Mouse (Mus musculus) heart, embryonic 16.5 days (tissue): ENCODE results near the gene D5Ertd579e. TPM values are rescaled to one million over a fixed set of nuclear protein-coding genes. Genes with fewer than 3 reads are reported as not detected.

Experiments
- ATAC-seq: fragments of 200-750 bp; cut with Nextera tagmentation; replicated peaks from 2 replicates; pipeline ENCODE4 v1.8.0; 2017; ENCODE audit warnings: moderate number of reproducible peaks; ENCODE audit not compliant: insufficient read depth, low FRiP score; ENCODE audit errors: extremely low read depth
- H3K27ac ChIP-seq: fragments of 300-500 bp; sonication (generic); 2 replicates; pipeline ENCODE4 v1.5.1; 2014; ENCODE audit warnings: mild to moderate bottlenecking, low read length, control low read depth, moderate library complexity
- H3K27me3 ChIP-seq: fragments of 300-500 bp; sonication (generic); 2 replicates; pipeline ENCODE4 v1.6.1; 2014; ENCODE audit warnings: low read length, mixed read lengths; ENCODE audit not compliant: control insufficient read depth, insufficient read depth
- H3K36me3 ChIP-seq: fragments of 300-500 bp; sonication (generic); 2 replicates; pipeline ENCODE4 v1.6.1; 2014; ENCODE audit not compliant: control insufficient read depth, insufficient read depth
- H3K4me1 ChIP-seq: fragments of 300-500 bp; sonication (generic); 2 replicates; pipeline ENCODE4 v1.6.1; 2014; ENCODE audit warnings: low read length, mixed read lengths; ENCODE audit not compliant: control insufficient read depth, insufficient read depth
- H3K4me2 ChIP-seq: fragments of 300-500 bp; sonication (generic); 2 replicates; pipeline ENCODE4 v1.6.1; 2014; ENCODE audit warnings: low read depth, mild to moderate bottlenecking, control low read depth, low read length
- H3K4me3 ChIP-seq: fragments of 300-500 bp; sonication (generic); 2 replicates; pipeline ENCODE4 v1.5.1; 2014; ENCODE audit warnings: mild to moderate bottlenecking, control low read depth, low read length
- H3K9ac ChIP-seq: fragments of 300-500 bp; sonication (generic); 2 replicates; pipeline ENCODE4 v1.6.1; 2014; ENCODE audit warnings: low read length, control low read depth
- H3K9me3 ChIP-seq: fragments of 300-500 bp; sonication (generic); replicated peaks from 2 replicates; pipeline ENCODE4 v1.6.1; 2016; ENCODE audit warnings: low read length; ENCODE audit not compliant: control insufficient read depth
- WGBS: fragments of 180-500 bp; shearing (Covaris S2); extraction: QIAGEN DNeasy Blood & Tissue Kit; methylation state at CpG from one replicate; pipeline ENCODE4 v1.1.7; 2014; 5-methylcytosine and 5-hydroxymethylcytosine counted together
- polyA plus RNA-seq: library from polyadenylated mRNA; unstranded; fragments of >200 nt; fragmentation: Nextera tagmentation; extraction: Ambion mirVana; gene quantifications from 2 replicates; pipeline ENCODE4 v1.2.1, GENCODE M21; 2015

The D5Ertd579e gene
- polyA plus RNA-seq, 1 experiment from 2014 or later = 23.0 TPM

DNA sequence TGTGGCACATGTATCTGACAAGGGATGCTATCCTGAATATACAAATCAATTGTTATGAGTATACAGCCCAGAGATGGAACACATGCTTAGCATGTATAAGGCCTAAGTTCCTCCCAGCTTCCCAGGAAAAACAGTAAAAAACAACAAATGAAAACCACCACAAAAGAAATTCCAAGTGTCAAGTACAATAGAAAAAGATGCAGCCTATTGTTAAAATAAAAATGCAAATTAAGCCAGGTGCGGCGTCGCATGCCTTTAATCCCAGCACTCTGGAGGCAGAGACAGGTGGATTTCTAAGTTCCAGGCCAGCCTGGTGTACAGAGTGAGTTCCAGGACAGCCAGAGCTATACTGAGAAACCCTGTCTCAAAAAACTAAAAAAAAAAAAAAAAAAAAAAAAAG, 138.9 kb downstream of the D5Ertd579e start:
- no peak overlapping the region for H3K27ac ChIP-seq
- H3K9me3 ChIP-seq = no peaks in the 10 kb centered on the region
- WGBS = 93% methylated on average over 3 of the region's 3 CpGs

DNA sequence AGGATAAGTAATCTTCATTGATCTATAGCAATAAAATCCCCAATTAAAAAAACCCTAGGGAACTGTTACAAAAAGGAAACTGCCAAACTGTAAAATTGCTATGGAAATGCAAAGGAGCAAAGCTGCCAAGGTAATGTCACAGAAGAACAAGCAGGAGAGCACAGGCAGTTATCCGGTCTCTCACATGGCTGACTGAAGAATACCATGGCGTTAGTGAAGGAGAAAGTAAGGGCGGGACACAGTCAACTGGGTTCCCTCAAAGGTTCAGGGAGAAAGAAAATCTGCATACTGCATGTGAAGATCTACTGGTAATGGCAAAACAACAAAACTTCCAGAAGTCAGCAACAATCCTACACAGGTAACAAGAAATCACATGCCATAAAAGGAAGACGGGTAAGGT, 139.5 kb downstream of the D5Ertd579e start:
- Histone ChIP-seq H3K4me3 (no peak overlapping the region), H3K4me1 (peaks cover 17% of the 10 kb centered on the region), H3K27me3 (no peaks in the 10 kb centered on the region; the same call in 1 of the 2 replicates), H3K9me3 (no peaks in the 10 kb centered on the region), H3K9ac (no peak overlapping the region), H3K36me3 (no peaks in the 10 kb centered on the region), H3K4me2 (no peak overlapping the region), H3K27ac (no peak overlapping the region)
- no peak for ATAC-seq
- WGBS = 78% methylated on average over 4 of the region's 4 CpGs

More for the DNA sequence above, 138.9 kb downstream of the D5Ertd579e start:
- Histone ChIP-seq H3K4me1 (peaks cover 17% of the 10 kb centered on the region), H3K27me3 (no peaks in the 10 kb centered on the region), H3K4me2 (no peak overlapping the region), H3K4me3 (no peak overlapping the region), H3K36me3 (no peaks in the 10 kb centered on the region), H3K9ac (no peak overlapping the region)
- no peak for ATAC-seq

DNA sequence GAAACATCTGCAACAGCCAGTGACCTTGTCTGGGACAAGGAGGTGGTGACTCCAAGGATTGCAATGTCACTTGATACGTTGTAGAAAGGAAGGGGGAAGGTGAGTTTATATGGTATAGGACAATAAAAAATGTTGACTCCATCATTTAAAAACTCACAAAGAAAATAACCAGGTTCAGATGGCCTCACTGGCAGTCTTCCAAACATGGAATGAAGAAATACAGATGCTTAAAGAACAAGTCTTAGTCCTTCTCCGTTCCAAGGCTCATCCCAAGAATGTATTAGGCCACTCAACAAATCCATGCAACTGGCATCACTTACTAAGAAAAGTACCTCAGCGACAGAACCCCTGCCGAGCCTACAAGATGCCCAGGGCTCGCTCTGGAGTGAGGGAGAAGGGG, 141.3 kb downstream of the D5Ertd579e start:
- peak overlapping the region; percentile 47 for H3K27ac ChIP-seq
- H3K36me3 ChIP-seq = no peaks in the 10 kb centered on the region
- H3K9ac ChIP-seq = no peak overlapping the region
- ATAC-seq = 0 out of 2 replicates have a peak, but pooled peaks have one; percentile 11
- H3K4me3 ChIP-seq = no peak overlapping the region
- WGBS = 35% methylated on average over 5 of the region's 5 CpGs
- no peak overlapping the region for H3K4me2 ChIP-seq
- H3K4me1 ChIP-seq = peaks cover 12% of the 10 kb centered on the region
- H3K9me3 ChIP-seq = no peaks in the 10 kb centered on the region
- no peaks in the 10 kb centered on the region; the same call in 1 of the 2 replicates for H3K27me3 ChIP-seq

DNA sequence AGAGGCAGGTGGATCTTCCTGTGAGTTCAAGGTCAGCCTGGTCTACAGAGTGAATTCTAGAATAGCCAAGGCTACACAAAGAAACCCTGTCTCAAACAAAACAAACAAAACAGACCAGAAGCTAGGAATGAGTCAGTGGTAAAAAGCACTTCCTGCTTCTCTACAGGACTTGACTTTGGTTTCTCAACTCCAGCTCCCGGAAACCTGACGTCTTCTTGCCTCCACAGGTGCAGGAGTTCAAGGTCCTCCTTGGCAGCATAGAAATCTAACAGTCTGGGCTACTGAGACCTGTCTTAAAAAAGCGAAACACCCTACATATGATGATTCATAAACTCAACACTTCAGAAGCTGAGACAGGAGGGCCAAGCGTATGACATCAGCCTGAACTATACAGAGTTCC, 141.9 kb downstream of the D5Ertd579e start:
- H3K4me2 ChIP-seq = no peak overlapping the region
- WGBS = 40% methylated on average over 4 of the region's 4 CpGs

DNA sequence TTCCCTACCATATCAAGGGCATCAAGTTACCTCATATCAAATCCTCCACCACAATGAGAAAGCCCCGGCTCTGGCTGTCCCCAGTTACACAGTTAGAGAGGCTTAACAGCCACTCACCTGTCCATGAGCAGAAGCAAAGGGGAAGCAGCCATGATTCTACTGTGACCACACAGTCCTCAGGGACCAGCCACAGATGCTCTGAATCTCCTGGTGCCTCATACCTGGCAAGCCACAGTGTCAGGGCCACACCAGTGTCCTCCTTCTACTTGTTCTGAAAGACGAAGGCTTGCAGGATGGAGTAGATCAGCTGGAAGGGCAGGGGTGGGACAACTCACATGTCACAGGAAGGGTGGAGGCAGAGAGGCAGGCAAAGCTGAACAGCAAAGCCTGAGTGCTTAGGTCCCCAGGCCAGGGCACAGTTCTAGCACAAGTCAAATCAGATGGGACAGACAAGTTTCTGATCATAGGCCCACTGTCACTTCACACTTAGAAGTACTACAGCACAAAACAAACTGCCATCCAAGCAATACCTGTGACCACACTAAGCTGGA, 142.7 kb downstream of the D5Ertd579e start:
- no peak overlapping the region for H3K4me2 ChIP-seq
- H3K27me3 ChIP-seq = no peaks in the 10 kb centered on the region; the same call in 1 of the 2 replicates
- H3K36me3 ChIP-seq = no peaks in the 10 kb centered on the region
- ATAC-seq = no peak
- 0 out of 2 replicates have a peak overlapping the region, but pooled peaks have one; percentile 10 for H3K27ac ChIP-seq
- WGBS = 72% methylated on average over 2 of the region's 2 CpGs
- H3K4me3 ChIP-seq = no peak overlapping the region
- peaks cover 12% of the 10 kb centered on the region for H3K4me1 ChIP-seq
- H3K9me3 ChIP-seq = no peaks in the 10 kb centered on the region
- no peak overlapping the region for H3K9ac ChIP-seq

More for the DNA sequence above, 141.9 kb downstream of the D5Ertd579e start:
- Histone ChIP-seq H3K4me3 (no peak overlapping the region), H3K27ac (peak overlapping the region; percentile 47), H3K4me1 (peaks cover 12% of the 10 kb centered on the region), H3K9me3 (no peaks in the 10 kb centered on the region), H3K36me3 (no peaks in the 10 kb centered on the region), H3K27me3 (no peaks in the 10 kb centered on the region; the same call in 1 of the 2 replicates), H3K9ac (no peak overlapping the region)
- no peak for ATAC-seq

DNA sequence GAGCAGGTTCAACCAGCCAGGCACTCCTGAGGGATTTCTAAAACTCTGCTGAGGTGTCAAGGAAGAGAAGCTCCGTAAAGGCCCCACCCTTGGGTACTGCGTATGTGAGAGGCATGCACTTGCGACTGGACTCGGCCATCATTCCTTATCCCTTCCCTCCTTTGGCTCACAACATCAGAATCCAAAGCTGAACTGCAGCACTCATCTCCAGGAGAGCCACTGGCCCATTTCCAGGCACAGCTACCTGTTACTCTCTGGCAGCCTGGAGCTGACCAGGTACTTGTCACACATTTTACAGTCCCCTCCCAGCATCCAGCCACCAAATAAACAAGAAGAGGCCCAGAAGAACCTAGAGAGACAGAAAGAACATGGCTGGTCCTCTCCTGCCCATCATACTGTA, 143.4 kb downstream of the D5Ertd579e start:
- H3K9me3 ChIP-seq = no peaks in the 10 kb centered on the region
- no peaks in the 10 kb centered on the region for H3K36me3 ChIP-seq
- WGBS = 86% methylated on average over 4 of the region's 4 CpGs
- peaks cover 12% of the 10 kb centered on the region for H3K4me1 ChIP-seq
- no peak overlapping the region for H3K4me2 ChIP-seq
- no peaks in the 10 kb centered on the region; the same call in 1 of the 2 replicates for H3K27me3 ChIP-seq
- H3K4me3 ChIP-seq = no peak overlapping the region
- no peak overlapping the region for H3K9ac ChIP-seq
- no peak overlapping the region for H3K27ac ChIP-seq
- no peak for ATAC-seq

Other genes with a start within 250 kb of the D5Ertd579e start
- gene Grpel1, start 231.0 kb downstream of the D5Ertd579e start, polyA plus RNA-seq = 65.3 and 68.4 TPM in 2 replicates
- 1.7 TPM in 2 replicates for gene Tada2b, start 211.7 kb downstream of the D5Ertd579e start, polyA plus RNA-seq
- gene Ccdc96, start 211.4 kb downstream of the D5Ertd579e start, polyA plus RNA-seq = 0.37 TPM in 2 replicates
- gene Tbc1d14, start 102.7 kb downstream of the D5Ertd579e start, polyA plus RNA-seq = 18.0 and 18.2 TPM in 2 replicates
- gene Bloc1s4, start 52.6 kb upstream of the D5Ertd579e start, polyA plus RNA-seq = 21.0 and 21.4 TPM in 2 replicates
- gene Mrfap1, start 100.7 kb upstream of the D5Ertd579e start, polyA plus RNA-seq = 285 and 303 TPM in 2 replicates
- 14.5 and 15.0 TPM in 2 replicates for gene Man2b2, start 134.6 kb upstream of the D5Ertd579e start, polyA plus RNA-seq
- 0.06 and 0.08 TPM in 2 replicates for gene Ppp2r2c, start 172.5 kb upstream of the D5Ertd579e start, polyA plus RNA-seq